8 mouse cellular contexts compared by ENCODE assay signal in the genomic region with DNA sequence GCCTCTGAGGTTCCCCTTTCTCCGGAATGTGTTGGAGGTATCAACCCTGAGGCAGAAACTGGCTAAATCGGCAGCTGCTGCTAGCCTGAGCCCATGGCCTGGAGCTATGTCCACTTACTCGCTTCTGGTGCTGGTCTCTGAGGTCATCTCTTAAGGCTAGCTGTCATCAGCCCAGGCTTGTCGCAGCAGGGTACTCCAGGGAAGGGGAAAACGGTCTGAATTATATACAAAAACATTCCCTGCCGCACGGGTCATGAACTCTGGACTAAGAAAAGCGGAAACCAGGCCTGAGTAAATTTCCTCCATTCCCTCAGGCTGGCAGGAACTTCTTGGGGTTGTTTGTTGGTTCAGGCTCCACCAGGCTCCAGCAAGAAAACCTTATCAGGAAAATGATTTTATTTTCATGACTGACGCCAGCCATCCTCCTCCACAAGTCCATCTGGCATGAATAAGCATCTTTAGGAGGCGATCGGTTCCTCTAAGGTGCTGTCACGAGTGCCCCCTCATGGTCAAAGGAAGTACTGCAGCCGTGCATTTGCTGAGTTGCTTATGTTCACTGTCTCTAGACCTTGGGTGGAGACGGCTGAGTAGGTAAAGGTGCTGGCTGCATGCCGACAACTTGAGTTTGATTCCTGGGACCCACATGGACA. TPM values are rescaled to one million over a fixed set of nuclear protein-coding genes. Genes with fewer than 3 reads are reported as not detected.
DNase-seq lines count a peak whose midpoint lies in the region; ATAC-seq and TF ChIP-seq lines count a peak whose summit lies in the region.

No protein-coding gene starts in this region.

- TF ChIP-seq RAD21 in CH12.LX (IDR thresholded peaks at IDR 0.05; ENCODE audit: low read depth, low read length), result peak; percentile 92

- H3K4me1 ChIP-seq in CH12.LX (ENCODE audit: control insufficient read depth in 1 of 2, insufficient read depth in 2 of 2), result peaks cover 9 to 45% of the 10 kb centered on the region in 2 experiments
- peaks cover 6% of the 10 kb centered on the region; the same call in 1 of the 2 replicates for H3K4me1 ChIP-seq in forebrain, embryonic 11.5 days (replicated peaks; ENCODE audit: control insufficient read depth, insufficient read depth, low read length)
- peaks cover 25% of the 10 kb centered on the region for H3K4me1 ChIP-seq in heart, postnatal 0 days (ENCODE audit: control insufficient read depth, insufficient read depth)
- peaks cover 31% of the 10 kb centered on the region for H3K4me1 ChIP-seq in liver, embryonic 16.5 days (ENCODE audit: control insufficient read depth, low read depth, low read length)

- H3K27me3 ChIP-seq in CH12.LX (replicated peaks), result no peaks in the 10 kb centered on the region
- H3K27me3 ChIP-seq in forebrain, embryonic 11.5 days (ENCODE audit: control insufficient read depth, insufficient read depth, low read length), result no peaks in the 10 kb centered on the region
- no peaks in the 10 kb centered on the region for H3K27me3 ChIP-seq in heart, postnatal 0 days (ENCODE audit: control insufficient read depth, insufficient read depth, low read length)
- H3K27me3 ChIP-seq in liver, embryonic 16.5 days (ENCODE audit: control insufficient read depth, insufficient read depth, low read depth, low read length), result no peaks in the 10 kb centered on the region

- peak; percentile 99 for DNase-seq in CH12.LX (ENCODE audit: extremely low read depth)
- peak; percentile 97 for DNase-seq in c-Kit-positive CD71-positive TER-119-negative erythroid progenitor cells, embryonic 14.5 days (ENCODE audit: low read depth)
- peak; percentile 97 for DNase-seq in forebrain, embryonic 11.5 days (ENCODE audit: low spot score)
- DNase-seq in heart, postnatal 0 days (ENCODE audit: low spot score), result peak; percentile 91
- DNase-seq in kidney, postnatal 4 days, result peak; percentile 96 to 97
- DNase-seq in thymus, adult 18-20 months, result peak; percentile 85 to 91

- TF ChIP-seq EP300 in CH12.LX (IDR thresholded peaks at IDR 0.05; ENCODE audit: low read length), result peak; percentile 51; the same call in 1 of the 2 replicates
- TF ChIP-seq EP300 in heart, postnatal 0 days (IDR thresholded peaks at IDR 0.05; ENCODE audit: low read depth), result no peak

- peak overlapping the region; percentile 11 for H3K9ac ChIP-seq in CH12.LX (ENCODE audit: insufficient read depth, low read depth)
- H3K9ac ChIP-seq in forebrain, embryonic 11.5 days (ENCODE audit: low read length), result no peak overlapping the region
- no peak overlapping the region for H3K9ac ChIP-seq in heart, postnatal 0 days (replicated peaks; ENCODE audit: low read depth, low read length)
- no peak overlapping the region for H3K9ac ChIP-seq in liver, embryonic 16.5 days (ENCODE audit: low read depth, low read length)

- H3K4me3 ChIP-seq in CH12.LX (replicated peaks in 1 of 3; ENCODE audit: low read depth in 2 of 3, low read length in 2 of 3, poor library complexity in 1 of 3), result peak overlapping the region; percentile 28 to 33 (median 32)
- H3K4me3 ChIP-seq in forebrain, embryonic 11.5 days (ENCODE audit: low read depth, low read length), result no peak overlapping the region
- no peak overlapping the region for H3K4me3 ChIP-seq in heart, postnatal 0 days (ENCODE audit: low read depth, low read length)
- H3K4me3 ChIP-seq in liver, embryonic 16.5 days (ENCODE audit: low read depth, low read length), result no peak overlapping the region

- in situ Hi-C loops in CH12.LX (cut with MboI; ENCODE audit: low pct_ligation_motif_present, low pct_unique_long_range_greater_than_20kb, low sequenced_read_pairs), result loop anchor here (5.0 to 10.0 kb wide), 3 partner anchors 59 to 259 kb away; a partner anchor contains a TSS

- peak overlapping the region; percentile 2; the same call in 1 of the 2 replicates for H3K27ac ChIP-seq in CH12.LX (ENCODE audit: insufficient read depth, low read depth)
- no peak overlapping the region for H3K27ac ChIP-seq in forebrain, embryonic 11.5 days (ENCODE audit: low read depth, low read length)
- peak overlapping the region; percentile 77 for H3K27ac ChIP-seq in heart, postnatal 0 days (ENCODE audit: low read depth)
- H3K27ac ChIP-seq in liver, embryonic 16.5 days (ENCODE audit: low read length), result peak overlapping the region; percentile 68

- H3K9me3 ChIP-seq in CH12.LX (replicated peaks; ENCODE audit: low read length), result no peaks in the 10 kb centered on the region
- H3K9me3 ChIP-seq in forebrain, embryonic 11.5 days (ENCODE audit: control insufficient read depth, low read length), result no peaks in the 10 kb centered on the region
- H3K9me3 ChIP-seq in heart, postnatal 0 days (replicated peaks; ENCODE audit: control insufficient read depth, low read length), result no peaks in the 10 kb centered on the region
- no peaks in the 10 kb centered on the region for H3K9me3 ChIP-seq in liver, embryonic 16.5 days (replicated peaks; ENCODE audit: control insufficient read depth, low read length)

- peak; percentile 52; the same call in 1 of the 2 replicates for TF ChIP-seq POLR2A in CH12.LX (IDR thresholded peaks at IDR 0.05; ENCODE audit: low read depth, low read length)

- H3K79me2 ChIP-seq in CH12.LX (replicated peaks; ENCODE audit: control insufficient read depth, extremely low read depth, insufficient read depth, poor library complexity, severe bottlenecking), result peaks cover 17% of the 10 kb centered on the region

- peak overlapping the region; percentile 17 for H3K4me2 ChIP-seq in CH12.LX (ENCODE audit: insufficient read depth, low read depth, poor library complexity, severe bottlenecking)
- no peak overlapping the region for H3K4me2 ChIP-seq in forebrain, embryonic 11.5 days (ENCODE audit: low read depth, low read length, severe bottlenecking)
- 0 out of 2 replicates have a peak overlapping the region, but pooled peaks have one; percentile 4 for H3K4me2 ChIP-seq in heart, postnatal 0 days (ENCODE audit: low read depth, low read length)
- peak overlapping the region; percentile 38 for H3K4me2 ChIP-seq in liver, embryonic 16.5 days (ENCODE audit: low read depth, low read length)

- peaks cover 5 to 8% of the 10 kb centered on the region in 2 experiments for H3K36me3 ChIP-seq in CH12.LX (replicated peaks in 1 of 2; ENCODE audit: control insufficient read depth in 1 of 2, insufficient read depth in 1 of 2, low read length in 1 of 2)
- no peaks in the 10 kb centered on the region for H3K36me3 ChIP-seq in forebrain, embryonic 11.5 days (ENCODE audit: control insufficient read depth, insufficient read depth, low read length)
- no peaks in the 10 kb centered on the region for H3K36me3 ChIP-seq in heart, postnatal 0 days (replicated peaks; ENCODE audit: control insufficient read depth, insufficient read depth, low read length)
- H3K36me3 ChIP-seq in liver, embryonic 16.5 days (ENCODE audit: control insufficient read depth, insufficient read depth), result no peaks in the 10 kb centered on the region

- TF ChIP-seq CTCF in CH12.LX (conservative IDR thresholded peaks at IDR 0.05 in 1 of 2, IDR thresholded peaks at IDR 0.05 in 1 of 2; ENCODE audit: low read depth in 2 of 2, low read length in 2 of 2), result peak; percentile 99 to 100
- TF ChIP-seq CTCF in heart, postnatal 0 days (IDR thresholded peaks at IDR 0.05; ENCODE audit: low read depth), result peak; percentile 99

- WGBS in forebrain, embryonic 11.5 days, result 24% methylated on average over 15 of the region's 15 CpGs
- WGBS in heart, postnatal 0 days, result 15% methylated on average over 15 of the region's 15 CpGs
- 18% methylated on average over 15 of the region's 15 CpGs for WGBS in liver, embryonic 16.5 days (ENCODE audit: insufficient replicate concordance)

- dilution Hi-C loops in CH12.LX (cut with MboI; ENCODE audit: extremely low pct_ligation_motif_present, extremely low pct_unique_long_range_greater_than_20kb, low sequenced_read_pairs), result no loop called here

- no peak; the same call in 1 of the 2 replicates for ATAC-seq in forebrain, embryonic 11.5 days (replicated peaks; ENCODE audit: low FRiP score)
- ATAC-seq in heart, postnatal 0 days (ENCODE audit: insufficient read depth, low read depth), result peak; percentile 52
- peak; percentile 61 for ATAC-seq in liver, embryonic 16.5 days (ENCODE audit: low read depth)
- peak; percentile 63 for ATAC-seq in neutrophil, adult 5-6 weeks (ENCODE audit: extremely low read depth, insufficient number of reproducible peaks, low FRiP score, poor library complexity, severe bottlenecking)

RNA-seq across cellular contexts. Expression of a gene that starts 1.7 kb away (rescaled TPM):
- total RNA-seq in CH12.LX (2012; rRNA removed), result 8.7 and 8.9 TPM in 2 replicates
- 6.0 and 7.5 TPM in 2 replicates for total RNA-seq in CH12.LX (2014; rRNA removed)
- polyA plus RNA-seq in CH12.LX (2012; ENCODE audit: insufficient read length, low read depth), result 12.5 TPM in 2 replicates
- 8.9 and 9.7 TPM in 2 replicates for polyA plus RNA-seq in forebrain, embryonic 11.5 days (2014; fragmentation: Nextera tagmentation; extraction: Ambion mirVana)
- total RNA-seq in heart, postnatal 0 days (2014; rRNA removed; ENCODE audit: low replicate concordance), result 1.8 and 8.7 TPM in 2 replicates
- 3.3 TPM in 2 replicates for polyA plus RNA-seq in heart, postnatal 0 days (2015; fragmentation: Nextera tagmentation; extraction: Ambion mirVana)
- 3.7 TPM in 2 replicates for polyA plus RNA-seq in liver, embryonic 16.5 days (2015; fragmentation: Nextera tagmentation; extraction: Ambion mirVana)
- 46.5 and 52.8 TPM in 2 replicates for total RNA-seq in neutrophil, adult 5-6 weeks (2017)

RNA-seq across cellular contexts. Expression of a gene that starts 11.5 kb away (rescaled TPM):
- total RNA-seq in CH12.LX (2012; rRNA removed) (0.46 and 0.51 TPM in 2 replicates), CH12.LX (2014; rRNA removed) (not detected in 2 replicates)
- polyA plus RNA-seq in CH12.LX (2012; ENCODE audit: insufficient read length, low read depth), result 0.68 and 0.71 TPM in 2 replicates
- 0.16 and 0.24 TPM in 2 replicates for polyA plus RNA-seq in forebrain, embryonic 11.5 days (2014; fragmentation: Nextera tagmentation; extraction: Ambion mirVana)
- total RNA-seq in heart, postnatal 0 days (2014; rRNA removed; ENCODE audit: low replicate concordance), result 0.99 and 3.8 TPM in 2 replicates
- 0.11 and 0.15 TPM in 2 replicates for polyA plus RNA-seq in heart, postnatal 0 days (2015; fragmentation: Nextera tagmentation; extraction: Ambion mirVana)
- 0.21 and 0.51 TPM in 2 replicates for polyA plus RNA-seq in liver, embryonic 16.5 days (2015; fragmentation: Nextera tagmentation; extraction: Ambion mirVana)
- total RNA-seq in neutrophil, adult 5-6 weeks (2017), result 0.35 and 1.6 TPM in 2 replicates

RNA-seq across cellular contexts. Expression of a gene that starts 17.9 kb away (rescaled TPM):
- total RNA-seq in CH12.LX (2012; rRNA removed), result 151 and 154 TPM in 2 replicates
- total RNA-seq in CH12.LX (2014; rRNA removed), result 59.8 and 65.3 TPM in 2 replicates
- 175 and 190 TPM in 2 replicates for polyA plus RNA-seq in CH12.LX (2012; ENCODE audit: insufficient read length, low read depth)
- 72.6 and 78.5 TPM in 2 replicates for polyA plus RNA-seq in forebrain, embryonic 11.5 days (2014; fragmentation: Nextera tagmentation; extraction: Ambion mirVana)
- total RNA-seq in heart, postnatal 0 days (2014; rRNA removed; ENCODE audit: low replicate concordance), result 24.5 and 28.0 TPM in 2 replicates
- polyA plus RNA-seq in heart, postnatal 0 days (2015; fragmentation: Nextera tagmentation; extraction: Ambion mirVana), result 49.8 and 53.7 TPM in 2 replicates
- 32.0 and 36.3 TPM in 2 replicates for polyA plus RNA-seq in liver, embryonic 16.5 days (2015; fragmentation: Nextera tagmentation; extraction: Ambion mirVana)
- total RNA-seq in neutrophil, adult 5-6 weeks (2017), result 98.5 and 107 TPM in 2 replicates

RNA-seq across cellular contexts. Expression of a gene that starts 33.4 kb away (rescaled TPM):
- total RNA-seq in CH12.LX (2012; rRNA removed), result not detected in 2 replicates
- not detected in 2 replicates for total RNA-seq in CH12.LX (2014; rRNA removed)
- not detected in 2 replicates for polyA plus RNA-seq in CH12.LX (2012; ENCODE audit: insufficient read length, low read depth)
- 0.16 and 0.23 TPM in 2 replicates for polyA plus RNA-seq in forebrain, embryonic 11.5 days (2014; fragmentation: Nextera tagmentation; extraction: Ambion mirVana)
- total RNA-seq in heart, postnatal 0 days (2014; rRNA removed; ENCODE audit: low replicate concordance), result not detected in 2 replicates
- polyA plus RNA-seq in heart, postnatal 0 days (2015; fragmentation: Nextera tagmentation; extraction: Ambion mirVana), result 0.18 and 0.26 TPM in 2 replicates
- 0.84 and 1.1 TPM in 2 replicates for polyA plus RNA-seq in liver, embryonic 16.5 days (2015; fragmentation: Nextera tagmentation; extraction: Ambion mirVana)
- not detected in 2 replicates for total RNA-seq in neutrophil, adult 5-6 weeks (2017)

RNA-seq across cellular contexts. Expression of a gene that starts 40.4 kb away (rescaled TPM):
- total RNA-seq in CH12.LX (2012; rRNA removed), result 294 and 358 TPM in 2 replicates
- 439 and 448 TPM in 2 replicates for total RNA-seq in CH12.LX (2014; rRNA removed)
- polyA plus RNA-seq in CH12.LX (2012; ENCODE audit: insufficient read length, low read depth), result 432 and 479 TPM in 2 replicates
- 961 and 989 TPM in 2 replicates for polyA plus RNA-seq in forebrain, embryonic 11.5 days (2014; fragmentation: Nextera tagmentation; extraction: Ambion mirVana)
- total RNA-seq in heart, postnatal 0 days (2014; rRNA removed; ENCODE audit: low replicate concordance), result 433 and 473 TPM in 2 replicates
- polyA plus RNA-seq in heart, postnatal 0 days (2015; fragmentation: Nextera tagmentation; extraction: Ambion mirVana), result 496 and 503 TPM in 2 replicates
- polyA plus RNA-seq in liver, embryonic 16.5 days (2015; fragmentation: Nextera tagmentation; extraction: Ambion mirVana), result 190 and 209 TPM in 2 replicates
- 123 and 147 TPM in 2 replicates for total RNA-seq in neutrophil, adult 5-6 weeks (2017)

Comparison
In these comparisons a context has a peak if more than half of its experiments do, and no peak if none do; other contexts are left out.
1. H3K4me3 ChIP-seq: peak in CH12.LX (3 of 3); none in forebrain, embryonic 11.5 days (single experiment), heart, postnatal 0 days (single experiment) and liver, embryonic 16.5 days (single experiment).
2. Peak in every context shown above with its lines, with median percentiles within 50 percentile points of each other: DNase-seq.